Mouse (Mus musculus): Measurements from ENCODE around the gene Hist1h3h.
"Not testable (repeated sequence)": the region's sequence is repeated elsewhere in the genome, so short reads cannot be mapped to it uniquely, and the experiment has no call there.

Gene Hist1h3h

DNA sequence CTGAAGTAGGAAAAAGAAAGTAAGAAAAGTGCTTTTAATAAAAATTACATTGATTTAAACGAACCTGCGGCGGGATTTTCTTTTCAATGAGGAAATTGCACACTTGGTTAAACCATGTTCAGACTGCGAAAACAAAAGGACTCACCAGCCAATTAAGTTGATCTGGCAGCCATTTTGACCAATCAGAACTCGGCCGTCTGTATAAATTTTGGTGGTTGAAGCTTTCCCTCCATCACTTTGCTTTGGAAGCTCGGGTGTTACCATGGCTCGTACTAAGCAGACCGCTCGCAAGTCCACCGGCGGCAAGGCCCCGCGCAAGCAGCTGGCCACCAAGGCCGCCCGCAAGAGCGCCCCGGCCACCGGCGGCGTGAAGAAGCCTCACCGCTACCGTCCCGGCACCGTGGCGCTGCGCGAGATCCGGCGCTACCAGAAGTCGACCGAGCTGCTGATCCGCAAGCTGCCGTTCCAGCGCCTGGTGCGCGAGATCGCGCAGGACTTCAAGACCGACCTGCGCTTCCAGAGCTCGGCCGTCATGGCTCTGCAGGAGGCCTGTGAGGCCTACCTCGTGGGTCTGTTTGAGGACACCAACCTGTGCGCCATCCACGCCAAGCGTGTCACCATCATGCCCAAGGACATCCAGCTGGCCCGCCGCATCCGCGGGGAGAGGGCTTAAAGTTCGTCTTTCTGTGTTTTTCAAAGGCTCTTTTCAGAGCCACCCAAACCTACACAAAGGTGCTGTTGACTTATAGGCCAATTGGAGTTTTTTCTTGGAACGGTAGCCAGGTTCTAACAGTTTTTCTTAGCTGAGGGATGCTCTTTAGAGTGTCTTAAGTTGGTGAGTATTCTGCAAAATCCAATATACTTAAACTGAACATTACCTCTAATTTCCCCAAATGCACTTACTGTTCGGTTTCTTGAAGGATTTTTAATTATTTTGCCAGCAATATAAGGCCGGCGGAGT is at the start of gene Hist1h3h:
TSS of gene Hist1h3h (plus strand) at position 263 of the 961 bp plus-strand sequence.
- not testable (repeated sequence) for DNase-seq (ENCODE audit: low read depth, low spot score)

DNA sequence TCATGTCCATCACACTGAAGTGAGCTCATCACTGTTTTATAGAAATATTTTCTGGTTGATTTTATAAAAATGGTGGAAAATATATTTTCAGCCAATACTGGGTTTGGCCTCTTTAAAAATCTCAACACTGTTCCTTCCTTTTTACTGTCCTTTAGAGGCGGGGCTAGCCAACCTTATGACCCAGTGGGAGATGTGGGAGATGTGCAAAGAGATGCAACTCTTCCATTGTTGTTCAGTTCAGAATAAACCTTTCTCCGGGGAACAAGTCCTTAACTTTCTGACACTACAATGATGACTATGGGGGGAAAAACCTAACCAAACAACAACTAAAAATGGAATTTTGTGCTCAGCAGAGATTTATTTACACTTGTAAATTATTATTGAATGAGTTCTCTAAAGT is 40.2 kb upstream of the Hist1h3h start, which contains the start of gene Olfr1360:
TSS of gene Olfr1360 (minus strand) at position 101 of the 400 bp plus-strand sequence.
- DNase-seq (ENCODE audit: low read depth, low spot score) = no peak

DNA sequence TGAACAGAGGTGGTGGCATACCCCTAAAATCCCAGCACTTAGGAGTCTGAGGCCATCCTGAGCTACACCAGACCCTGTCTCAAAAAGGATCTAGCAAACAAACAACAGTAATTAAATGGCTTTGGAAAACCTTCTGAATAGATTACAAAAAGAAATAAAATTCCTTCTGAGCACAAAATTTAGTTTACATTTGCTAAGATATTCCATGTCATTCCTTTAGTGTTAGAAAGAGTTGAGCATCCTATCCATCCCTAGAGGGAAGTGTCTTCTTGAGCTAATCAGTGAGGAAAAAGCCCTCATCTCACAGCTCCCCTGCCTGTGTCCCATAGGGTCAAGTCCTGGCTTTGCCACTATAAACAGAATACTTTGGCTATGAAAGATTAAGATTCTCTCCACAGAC is 19.6 kb upstream of the Hist1h3h start, which contains the start of gene Olfr1359:
TSS of gene Olfr1359 (plus strand) at position 301 of the 400 bp plus-strand sequence.
- no peak for DNase-seq (ENCODE audit: low read depth, low spot score)

DNA sequence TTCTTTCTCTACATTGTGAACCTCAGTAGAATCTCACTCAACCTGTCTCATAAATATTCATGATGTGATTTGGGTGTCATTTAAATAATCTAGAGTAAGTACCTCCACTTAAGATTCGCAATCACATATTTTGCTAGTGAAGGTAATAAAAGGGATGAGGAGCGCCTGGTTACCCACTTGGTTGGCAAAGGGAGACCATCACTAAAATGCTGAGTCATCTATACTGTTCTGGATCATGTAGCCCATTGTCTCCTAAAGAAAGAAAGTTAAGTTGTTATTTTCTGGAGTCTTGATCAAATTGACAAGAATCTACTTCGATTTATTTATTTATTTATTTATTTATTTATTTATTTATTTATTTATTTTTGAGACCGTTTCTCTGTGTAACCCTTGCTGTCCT is 10.8 kb upstream of the Hist1h3h start:
- no peak for DNase-seq (ENCODE audit: low read depth, low spot score)

DNA sequence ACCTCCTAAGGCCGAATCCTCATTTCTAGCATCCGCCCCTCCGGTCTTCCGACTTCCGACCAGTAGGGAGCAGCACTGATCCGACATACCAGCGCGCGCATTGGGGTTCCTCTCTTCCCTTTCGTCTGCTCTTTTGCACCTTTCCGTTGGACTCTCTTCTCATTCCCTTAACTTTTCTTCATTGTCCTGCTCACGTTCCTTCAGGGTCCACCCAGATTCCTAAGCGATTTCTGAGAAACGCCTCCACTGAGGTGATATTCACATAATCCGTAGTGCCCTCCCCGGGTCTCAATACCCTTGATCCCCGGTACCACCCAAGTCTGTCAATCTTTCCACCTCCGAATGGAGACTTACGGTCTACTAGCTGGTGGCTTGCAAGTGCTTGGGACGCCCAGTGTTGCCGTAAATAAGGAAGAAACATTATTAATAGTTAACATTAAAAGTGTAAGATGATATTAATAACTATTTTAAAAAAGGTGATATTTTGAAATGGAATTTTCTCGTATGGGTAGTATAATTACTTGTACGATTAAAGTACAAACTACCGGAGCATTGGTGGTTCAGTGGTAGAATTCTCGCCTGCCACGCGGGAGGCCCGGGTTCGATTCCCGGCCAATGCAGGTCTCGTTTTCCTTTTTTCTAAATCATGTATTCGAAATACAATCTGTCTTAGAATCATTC is 7.3 kb upstream of the Hist1h3h start:
- peak; percentile 76 for DNase-seq (ENCODE audit: low read depth, low spot score)

DNA sequence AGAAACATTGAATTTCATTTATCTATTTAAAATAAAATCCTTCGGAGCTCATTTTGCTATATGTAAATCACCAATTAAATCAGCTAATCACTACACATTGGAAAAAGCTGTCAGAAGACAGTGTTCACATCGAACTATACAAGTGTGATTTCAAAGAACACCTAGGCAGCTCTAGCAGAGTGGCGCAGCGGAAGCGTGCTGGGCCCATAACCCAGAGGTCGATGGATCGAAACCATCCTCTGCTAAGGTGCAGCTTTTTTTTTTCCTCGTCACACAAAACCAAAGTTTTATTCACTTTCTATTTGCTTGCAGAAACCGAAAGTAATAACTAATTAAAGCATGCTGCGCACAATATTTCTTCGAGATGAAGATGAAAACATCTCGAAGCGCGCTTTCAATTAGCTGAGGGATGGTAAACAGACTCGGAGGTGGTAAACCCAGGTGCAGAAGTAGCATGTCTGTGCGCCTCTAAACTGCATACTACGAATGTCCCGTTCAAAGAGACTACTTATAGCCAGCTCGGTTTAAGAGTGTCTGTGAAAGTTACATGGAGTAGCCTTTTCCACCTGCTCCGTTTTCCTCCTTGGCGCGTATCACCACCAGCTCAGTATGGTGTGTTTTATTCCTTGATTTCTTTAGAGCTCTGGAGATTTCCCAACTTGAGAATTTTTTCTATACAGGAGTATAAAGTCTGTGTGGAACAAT is 6.5 kb upstream of the Hist1h3h start:
- peak; percentile 67 for DNase-seq (ENCODE audit: low read depth, low spot score)

DNA sequence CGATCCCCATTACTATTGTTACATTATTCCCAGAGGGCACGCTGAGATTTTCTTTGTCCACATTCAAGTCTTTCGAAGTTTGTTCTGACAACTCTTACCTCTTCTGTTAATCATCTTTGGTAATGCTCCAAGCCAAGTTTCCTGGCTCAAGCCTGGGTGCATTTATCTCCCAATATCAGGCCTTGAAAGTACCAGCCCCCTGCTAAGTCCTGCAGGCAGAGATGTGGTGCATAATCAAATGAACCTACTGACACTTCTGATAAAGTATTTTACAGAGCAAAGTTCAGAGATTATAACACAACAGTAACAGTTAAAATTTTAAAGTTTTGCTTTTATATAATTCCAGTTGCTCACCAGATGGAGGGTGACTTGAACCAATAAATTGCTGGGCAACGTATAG is 5.8 kb upstream of the Hist1h3h start:
- no peak for DNase-seq (ENCODE audit: low read depth, low spot score)

DNA sequence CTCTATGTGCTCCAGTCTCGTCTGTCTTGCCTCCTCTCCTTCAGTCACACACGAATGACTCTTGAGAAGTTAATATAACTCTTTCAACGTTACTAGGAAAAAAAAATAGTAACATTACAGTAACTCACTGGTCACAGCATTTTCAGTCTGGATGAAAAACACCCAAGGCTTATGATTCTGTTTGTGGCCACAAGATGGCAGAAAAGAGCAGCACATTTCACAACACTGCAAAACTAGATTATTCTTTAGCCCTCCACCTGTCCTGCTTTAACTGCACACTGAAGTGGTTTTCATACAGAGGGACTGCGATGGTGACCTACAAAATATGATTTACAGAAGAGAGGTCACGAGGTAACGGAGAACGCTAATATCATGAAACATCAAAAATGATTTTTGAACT is 2.7 kb upstream of the Hist1h3h start:
- DNase-seq (ENCODE audit: low read depth, low spot score) = no peak

DNA sequence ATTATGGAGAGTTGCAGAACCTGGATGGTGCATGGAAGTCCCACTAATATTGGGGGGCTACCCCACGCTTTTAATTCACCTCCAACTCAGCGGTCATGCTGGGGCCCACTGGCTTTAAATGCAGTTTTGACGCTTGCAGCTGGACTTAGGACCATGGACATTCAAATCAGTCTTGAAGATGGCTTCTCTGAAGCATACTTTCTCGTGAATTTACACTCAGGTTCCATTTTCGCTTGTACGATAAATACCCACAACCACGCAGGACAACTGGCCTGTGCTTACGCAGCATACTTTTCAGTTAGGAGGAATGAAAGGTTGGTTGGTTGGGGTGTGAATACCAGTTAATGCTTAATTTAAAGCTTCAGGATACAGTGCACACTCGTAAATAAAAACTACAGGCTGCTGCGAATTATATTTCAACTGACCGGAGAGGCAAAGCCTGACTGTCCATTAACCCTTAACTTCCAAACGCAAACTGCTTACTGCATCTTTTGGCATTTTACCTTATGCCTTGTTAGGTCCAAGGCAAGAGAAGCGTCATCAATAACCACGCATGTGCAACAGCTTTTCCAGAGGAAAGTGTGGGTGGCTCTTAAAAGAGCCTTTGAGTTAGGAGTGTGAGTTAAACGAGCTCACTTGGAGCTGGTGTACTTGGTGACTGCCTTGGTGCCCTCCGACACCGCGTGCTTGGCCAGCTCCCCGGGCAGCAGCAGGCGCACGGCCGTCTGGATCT is 2.2 kb upstream of the Hist1h3h start:
- DNase-seq (ENCODE audit: low read depth, low spot score) = no peak

DNA sequence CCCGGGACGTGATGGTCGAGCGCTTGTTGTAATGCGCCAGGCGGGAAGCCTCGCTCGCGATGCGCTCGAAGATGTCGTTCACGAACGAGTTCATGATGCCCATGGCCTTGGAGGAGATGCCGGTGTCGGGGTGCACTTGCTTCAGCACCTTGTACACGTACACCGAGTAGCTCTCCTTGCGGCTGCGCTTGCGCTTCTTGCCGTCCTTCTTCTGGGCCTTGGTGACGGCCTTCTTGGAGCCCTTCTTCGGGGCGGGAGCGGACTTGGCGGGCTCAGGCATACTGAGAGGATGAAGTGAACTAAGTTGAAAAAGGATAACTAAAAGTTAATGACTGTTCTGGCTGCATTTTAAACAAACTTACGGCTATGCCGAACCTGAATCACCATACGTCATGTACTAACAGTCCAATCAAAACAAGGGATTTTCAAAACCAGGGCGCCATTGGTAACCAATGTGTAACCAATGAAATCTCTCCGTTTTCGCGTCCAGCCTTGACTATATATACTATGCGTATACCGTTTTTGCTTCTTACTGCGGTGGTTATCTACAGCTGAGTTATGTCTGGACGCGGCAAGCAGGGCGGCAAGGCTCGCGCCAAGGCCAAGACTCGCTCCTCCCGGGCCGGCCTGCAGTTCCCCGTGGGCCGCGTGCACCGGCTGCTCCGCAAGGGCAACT is 1.5 kb upstream of the Hist1h3h start, which contains the start of the genes Hist1h2bl and Hist1h2ai:
TSS of gene Hist1h2bl (minus strand) at position 280 of the 676 bp plus-strand sequence.
TSS of gene Hist1h2ai (plus strand) at position 559 of the 676 bp plus-strand sequence.
- DNase-seq (ENCODE audit: low read depth, low spot score) = peak; percentile 83

DNA sequence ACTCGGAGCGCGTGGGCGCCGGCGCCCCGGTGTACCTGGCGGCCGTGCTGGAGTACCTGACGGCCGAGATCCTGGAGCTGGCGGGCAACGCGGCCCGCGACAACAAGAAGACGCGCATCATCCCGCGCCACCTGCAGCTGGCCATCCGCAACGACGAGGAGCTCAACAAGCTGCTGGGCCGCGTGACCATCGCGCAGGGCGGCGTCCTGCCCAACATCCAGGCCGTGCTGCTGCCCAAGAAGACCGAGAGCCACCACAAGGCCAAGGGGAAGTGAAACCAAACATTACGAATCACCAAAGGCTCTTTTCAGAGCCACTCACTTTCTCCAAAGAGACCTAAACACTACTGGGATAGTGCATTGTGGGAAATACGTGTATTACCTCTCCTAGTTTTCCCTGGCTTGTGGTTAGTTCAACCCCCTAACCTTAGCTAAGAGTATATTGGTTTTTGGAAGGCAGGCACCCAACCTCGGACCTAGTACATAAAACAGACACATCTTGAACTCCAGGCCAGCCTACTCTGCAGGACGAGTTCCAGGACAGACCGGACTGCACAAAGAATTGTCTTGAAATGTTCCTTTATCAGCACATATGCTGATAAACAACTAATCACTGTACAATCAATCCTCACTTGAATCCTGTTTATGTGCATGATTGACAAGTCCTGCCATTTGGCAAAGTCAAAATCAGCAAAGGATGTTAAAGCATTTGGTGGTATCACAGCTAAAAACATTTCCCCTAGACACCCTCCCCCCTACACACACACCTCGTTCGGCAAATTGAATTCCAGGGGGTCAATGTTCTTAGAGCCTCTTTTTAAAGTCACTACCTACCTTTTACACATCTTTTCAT is 693 bp upstream of the Hist1h3h start:
- not testable (repeated sequence) for DNase-seq (ENCODE audit: low read depth, low spot score)

DNA sequence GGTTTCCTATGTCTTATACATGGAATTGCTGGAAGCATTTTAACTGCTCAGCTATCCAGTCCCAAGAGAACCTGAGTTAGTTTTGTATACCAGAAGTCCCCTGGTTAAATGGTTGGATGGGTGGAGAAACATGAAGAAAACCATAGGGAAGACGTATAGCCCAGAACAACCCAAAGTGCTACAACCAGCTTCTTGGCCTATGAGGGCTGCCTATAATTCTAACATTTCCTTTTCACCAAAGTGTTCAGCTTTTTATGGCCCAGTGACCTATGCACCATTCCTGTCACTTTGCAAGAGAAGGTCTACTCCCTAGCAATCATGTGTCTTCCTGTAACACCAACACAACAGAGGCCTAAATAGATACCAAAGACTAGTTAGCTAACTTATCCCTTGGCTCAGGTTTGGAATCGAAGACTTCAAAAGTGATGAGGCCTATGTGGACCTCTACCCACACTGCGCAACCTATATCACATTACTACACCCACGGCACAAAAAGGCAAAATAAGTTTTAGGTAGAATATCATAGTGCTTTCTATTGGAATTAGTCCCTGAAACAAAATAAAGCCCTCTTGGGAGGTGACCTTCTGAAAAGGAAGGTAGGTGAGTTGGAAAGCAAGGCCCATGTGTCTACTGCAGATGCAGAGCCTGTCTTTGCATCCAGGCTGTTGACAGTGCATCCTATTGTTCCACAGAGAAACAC is 1.1 kb downstream of the Hist1h3h start:
- no peak for DNase-seq (ENCODE audit: low read depth, low spot score)

DNA sequence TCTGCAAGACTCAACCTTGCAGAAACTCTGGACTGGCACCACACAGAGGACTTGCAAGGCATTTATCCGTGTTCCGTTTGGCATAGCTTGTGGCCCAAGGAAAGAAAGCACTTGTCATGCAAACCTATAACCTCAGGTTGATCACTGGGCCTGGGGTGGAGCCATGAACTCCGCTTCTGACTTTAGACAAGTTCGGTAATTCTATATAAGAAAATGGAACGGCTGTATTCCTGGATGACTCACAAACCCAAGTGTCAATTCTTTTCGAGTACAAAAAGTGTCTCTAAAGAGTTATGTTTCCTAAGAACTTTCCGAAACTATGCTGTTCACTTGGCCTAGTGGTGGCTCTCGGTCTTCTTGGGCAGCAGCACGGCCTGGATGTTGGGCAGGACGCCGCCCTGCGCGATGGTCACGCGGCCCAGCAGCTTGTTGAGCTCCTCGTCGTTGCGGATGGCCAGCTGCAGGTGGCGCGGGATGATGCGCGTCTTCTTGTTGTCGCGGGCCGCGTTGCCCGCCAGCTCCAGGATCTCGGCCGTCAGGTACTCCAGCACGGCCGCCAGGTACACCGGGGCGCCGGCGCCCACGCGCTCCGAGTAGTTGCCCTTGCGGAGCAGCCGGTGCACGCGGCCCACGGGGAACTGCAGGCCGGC is 3.8 kb downstream of the Hist1h3h start:
- DNase-seq (ENCODE audit: low read depth, low spot score) = not testable (repeated sequence)

DNA sequence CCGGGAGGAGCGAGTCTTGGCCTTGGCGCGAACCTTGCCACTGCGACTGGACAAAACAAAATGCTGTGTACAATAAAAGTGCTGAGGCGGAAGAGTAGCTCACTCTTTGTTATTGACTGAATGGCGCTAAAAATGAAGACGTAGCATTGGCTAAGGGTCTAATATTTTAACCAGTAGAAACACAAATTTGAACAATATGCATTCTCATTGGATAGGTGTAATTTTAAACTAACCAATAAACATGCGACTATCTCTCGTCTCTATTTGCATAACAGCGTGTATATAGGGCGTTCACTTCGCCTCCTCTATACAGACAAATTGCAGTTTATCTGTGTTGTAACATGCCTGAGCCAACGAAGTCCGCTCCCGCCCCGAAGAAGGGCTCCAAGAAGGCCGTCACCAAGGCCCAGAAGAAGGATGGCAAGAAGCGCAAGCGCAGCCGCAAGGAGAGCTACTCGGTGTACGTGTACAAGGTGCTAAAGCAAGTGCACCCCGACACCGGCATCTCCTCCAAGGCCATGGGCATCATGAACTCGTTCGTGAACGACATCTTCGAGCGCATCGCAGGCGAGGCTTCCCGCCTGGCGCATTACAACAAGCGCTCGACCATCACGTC is 4.4 kb downstream of the Hist1h3h start, which contains the start of gene Hist1h2bm:
TSS of gene Hist1h2bm (plus strand) at position 288 of the 616 bp plus-strand sequence.
- peak; percentile 69 for DNase-seq (ENCODE audit: low read depth, low spot score)

DNA sequence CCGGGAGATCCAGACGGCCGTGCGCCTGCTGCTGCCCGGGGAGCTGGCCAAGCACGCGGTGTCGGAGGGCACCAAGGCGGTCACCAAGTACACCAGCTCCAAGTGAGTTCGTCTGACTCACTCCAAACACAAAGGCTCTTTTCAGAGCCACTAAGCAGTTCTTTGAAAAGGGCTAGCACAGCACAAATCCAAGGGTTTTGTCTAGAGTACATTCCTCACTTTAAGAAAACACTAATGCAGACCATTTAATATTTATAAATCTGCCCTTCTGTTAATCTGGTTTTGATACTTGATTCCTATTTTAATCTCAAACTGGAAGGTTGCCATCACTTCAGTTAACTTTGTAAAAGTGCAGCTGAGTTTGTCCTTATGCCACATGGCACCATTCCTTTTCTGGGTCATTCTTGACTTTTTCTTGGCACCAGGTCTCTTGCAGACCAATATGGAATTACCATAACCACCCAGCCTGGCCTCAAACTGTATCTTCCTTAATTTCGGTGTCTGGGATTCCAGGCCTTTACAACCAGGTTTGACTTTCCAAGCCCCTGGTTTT is 5.0 kb downstream of the Hist1h3h start:
- DNase-seq (ENCODE audit: low read depth, low spot score) = no peak

DNA sequence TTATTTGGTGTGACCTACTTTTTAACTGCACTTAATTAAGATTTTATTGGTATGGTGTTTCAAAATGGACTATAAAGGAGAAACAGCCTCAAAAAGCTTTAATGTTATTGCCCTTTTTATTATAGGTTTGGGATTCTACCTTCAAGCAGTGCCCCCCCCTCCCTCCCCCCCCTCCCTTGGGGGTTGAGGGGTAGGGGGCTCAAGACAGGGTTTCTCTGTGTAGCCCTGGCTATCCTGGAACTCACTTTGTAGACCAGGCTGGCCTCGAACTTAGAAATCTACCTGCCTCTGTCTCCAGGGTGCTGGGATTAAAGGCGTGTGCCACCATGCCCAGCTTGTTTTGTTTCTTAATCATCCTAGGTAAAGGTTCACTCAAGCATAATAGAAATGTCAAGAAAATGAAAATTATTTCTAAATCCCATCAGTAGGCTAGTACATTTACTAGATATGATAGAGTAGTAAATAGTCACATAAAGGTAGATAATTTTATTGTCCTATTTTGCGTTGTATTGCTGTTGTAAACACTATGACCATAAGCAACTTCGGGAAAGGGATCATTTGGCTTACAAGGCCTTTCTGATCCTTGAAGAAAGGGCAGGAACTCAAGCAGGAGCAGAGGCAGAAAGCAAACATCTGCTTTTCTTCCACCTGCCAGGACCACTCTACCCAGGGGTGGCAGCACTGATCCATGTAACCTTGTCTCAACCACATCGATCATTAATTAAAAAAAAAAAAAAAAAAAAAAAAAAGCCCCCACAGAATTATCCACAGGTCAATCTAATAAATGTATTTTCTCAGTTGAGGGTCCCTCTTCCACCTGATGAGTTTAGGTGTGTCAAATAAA is 5.8 kb downstream of the Hist1h3h start:
- DNase-seq (ENCODE audit: low read depth, low spot score) = no peak

Data from retina, adult 2 months (tissue).